In the genomic region with DNA sequence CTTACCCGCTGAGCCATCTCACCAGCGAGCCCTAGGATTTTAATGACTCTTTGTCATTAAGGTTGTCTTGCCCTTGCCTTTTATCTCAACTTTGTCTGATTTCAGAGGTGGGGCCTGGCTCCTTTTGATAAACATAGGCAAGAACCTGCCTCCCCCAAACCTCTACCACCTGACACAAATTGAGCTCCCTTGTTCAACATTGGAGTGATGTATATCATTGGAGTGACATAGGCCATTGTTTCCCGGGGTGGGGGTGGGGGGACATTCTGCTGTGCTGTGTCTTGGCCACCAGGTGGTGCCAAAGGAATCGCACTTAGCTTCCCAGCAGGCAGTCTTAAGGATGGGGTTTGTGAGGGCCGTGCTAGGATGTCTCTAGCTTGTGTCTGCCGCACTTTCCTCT, we compare ENCODE assay signal across 9 mouse cellular contexts. TPM values are rescaled to one million over a fixed set of nuclear protein-coding genes. Genes with fewer than 3 reads are reported as not detected.
DNase-seq lines count a peak whose midpoint lies in the region; ATAC-seq and TF ChIP-seq lines count a peak whose summit lies in the region.
"Had no signal": no experiment of that assay in that cellular context is flagged by ENCODE, and none has a peak within 500 bp of the region (broad histone marks: within the 10 kb centered on the region; RNA-seq: fewer than 3 reads in every experiment).

No protein-coding gene starts in this region.

- H3K36me3 ChIP-seq in ES-Bruce4 (ENCODE audit: control insufficient read depth, insufficient read depth, low read length, poor library complexity, severe bottlenecking): no peaks in the 10 kb centered on the region
- H3K36me3 ChIP-seq in limb, embryonic 11.5 days (ENCODE audit: control insufficient read depth, insufficient read depth, low read length): no peaks in the 10 kb centered on the region

- peak; percentile 66; the same call in 1 of the 2 replicates for TF ChIP-seq EP300 in ES-Bruce4 (IDR thresholded peaks at IDR 0.05; ENCODE audit: insufficient read depth, low read depth, low read length)

- no peaks in the 10 kb centered on the region for H3K27me3 ChIP-seq in ES-Bruce4 (ENCODE audit: control insufficient read depth, insufficient read depth, low read length, poor library complexity, severe bottlenecking)
- no peaks in the 10 kb centered on the region for H3K27me3 ChIP-seq in limb, embryonic 11.5 days (ENCODE audit: control insufficient read depth, insufficient read depth, low read length)

- H3K9me3 ChIP-seq in ES-Bruce4 (replicated peaks; ENCODE audit: control insufficient read depth, insufficient read depth, low read length, poor library complexity, severe bottlenecking): no peaks in the 10 kb centered on the region
- no peaks in the 10 kb centered on the region for H3K9me3 ChIP-seq in limb, embryonic 11.5 days (ENCODE audit: control insufficient read depth, low read length)

- H3K4me1 ChIP-seq in ES-Bruce4 (ENCODE audit: control insufficient read depth, insufficient read depth, low read length): no peaks in the 10 kb centered on the region
- H3K4me1 ChIP-seq in limb, embryonic 11.5 days (ENCODE audit: control insufficient read depth, insufficient read depth, low read length): no peaks in the 10 kb centered on the region

- ATAC-seq in limb, embryonic 11.5 days (ENCODE audit: insufficient number of reproducible peaks, low FRiP score, low TSS enrichment, low read depth): no peak
- peak; percentile 73 for ATAC-seq in neutrophil, adult 5-6 weeks (ENCODE audit: extremely low read depth, insufficient number of reproducible peaks, low FRiP score, poor library complexity, severe bottlenecking)

- peak; percentile 90 for TF ChIP-seq CTCF in layer of hippocampus, adult 2 months (conservative IDR thresholded peaks at IDR 0.05)
- TF ChIP-seq CTCF in ES-Bruce4 (IDR thresholded peaks at IDR 0.05; ENCODE audit: low read depth, low read length): peak; percentile 88

- DNase-seq in layer of hippocampus, adult 2 months (ENCODE audit: low spot score in 2 of 2): no peak
- DNase-seq in layer of hippocampus, adult 18-20 months (ENCODE audit: low spot score in 2 of 2): no peak
- DNase-seq in c-Kit-positive CD71-positive TER-119-negative erythroid progenitor cells, embryonic 14.5 days (ENCODE audit: low read depth): peak; percentile 23
- DNase-seq in gastrocnemius, postnatal 25 days: peak; percentile 13
- peak; percentile 58 for DNase-seq in limb, embryonic 11.5 days (ENCODE audit: low spot score)
- DNase-seq in frontal cortex, postnatal 10 days (ENCODE audit: low spot score in 2 of 2): no peak

- 37% methylated on average over 6 of the region's 6 CpGs for WGBS in limb, embryonic 11.5 days

- TF ChIP-seq POLR2A in ES-Bruce4 (IDR thresholded peaks at IDR 0.05; ENCODE audit: insufficient read depth, low read length): no peak

- no peak overlapping the region for H3K4me3 ChIP-seq in layer of hippocampus, adult 2 months
- H3K4me3 ChIP-seq in ES-Bruce4 (ENCODE audit: low read depth, low read length): no peak overlapping the region
- H3K4me3 ChIP-seq in limb, embryonic 11.5 days (ENCODE audit: low read depth, low read length): no peak overlapping the region
- H3K4me3 ChIP-seq: erythroblast, embryonic 14.5 days had no signal

- no peak overlapping the region for H3K27ac ChIP-seq in layer of hippocampus, adult 2 months
- 0 out of 2 replicates have a peak overlapping the region, but pooled peaks have one; percentile 14 for H3K27ac ChIP-seq in ES-Bruce4 (ENCODE audit: insufficient read depth, low read length)
- H3K27ac ChIP-seq in limb, embryonic 11.5 days (replicated peaks; ENCODE audit: low read depth, low read length): no peak overlapping the region

- no peak overlapping the region for H3K9ac ChIP-seq in ES-Bruce4 (ENCODE audit: low read depth, poor library complexity, severe bottlenecking)
- H3K9ac ChIP-seq in limb, embryonic 11.5 days (ENCODE audit: low read length): no peak overlapping the region

- H3K4me2 ChIP-seq in limb, embryonic 11.5 days (ENCODE audit: low read depth, severe bottlenecking): no peak overlapping the region

RNA-seq across cellular contexts. Expression of a gene that starts 17.7 kb away (rescaled TPM):
- 100 to 1,000 TPM; 203 to 212 TPM for total RNA-seq in layer of hippocampus, adult 2 months (2021)
- total RNA-seq in layer of hippocampus, adult 18-20 months (2021): 100 to 1,000 TPM; 194 to 201 TPM
- polyA plus RNA-seq in ES-Bruce4 (2011; ENCODE audit: insufficient read depth, insufficient read length, low read depth, missing spikeins): 73.0 and 79.0 TPM in 2 replicates
- 10 to 100 TPM; 62.8 to 73.4 TPM for total RNA-seq in gastrocnemius, postnatal 25 days (2021)
- polyA plus RNA-seq in limb, embryonic 11.5 days (2014; fragmentation: Nextera tagmentation; extraction: Ambion mirVana): 200 and 203 TPM in 2 replicates
- total RNA-seq in neutrophil, adult 5-6 weeks (2017): 311 and 324 TPM in 2 replicates

Comparison
In these comparisons a context has a peak if more than half of its experiments do, and no peak if none do; other contexts are left out.
1. DNase-seq: peak in c-Kit-positive CD71-positive TER-119-negative erythroid progenitor cells, embryonic 14.5 days (single experiment), gastrocnemius, postnatal 25 days (single experiment) and limb, embryonic 11.5 days (single experiment); none in layer of hippocampus, adult 2 months (0 of 2), layer of hippocampus, adult 18-20 months (0 of 2) and frontal cortex, postnatal 10 days (0 of 2).